Mouse (Mus musculus) G1E-ER4 (cell line): ENCODE data around the gene Nck2. TPM values are rescaled to one million over a fixed set of nuclear protein-coding genes. Genes with fewer than 3 reads are reported as not detected.

Experiments used
- GATA1 ChIP-seq: IDR thresholded peaks from one replicate; pipeline ENCODE4 v1.8.0; 2012; ENCODE audit warnings: low read length, inconsistent platforms
- polyA plus RNA-seq: library from polyadenylated mRNA; stranded (reverse); fragments of >175 nt; gene quantifications from 2 replicates; pipeline ENCODE4 v1.2.3, GENCODE M21; 2012

Nck2 gene
- polyA plus RNA-seq, 1 experiment: 55.2 TPM

GRCm38 (mm10) chr1:43530295-43531020, 86.1 kb downstream of the Nck2 start:
- TF ChIP-seq GATA1: no peak

GRCm38 (mm10) chr1:43531307-43531706, 86.9 kb downstream of the Nck2 start:
- TF ChIP-seq GATA1: no peak

- TF ChIP-seq GATA1: no peak
Measured at GRCm38 (mm10) chr1:43532279-43532678, 87.9 kb downstream of the Nck2 start.

- TF ChIP-seq GATA1: peak; percentile 67
Measured at GRCm38 (mm10) chr1:43534060-43534760, 89.8 kb downstream of the Nck2 start.

GRCm38 (mm10) chr1:43535519-43536000, 91.2 kb downstream of the Nck2 start:
- TF ChIP-seq GATA1: peak; percentile 95

- peak; percentile 26 for TF ChIP-seq GATA1
Measured at GRCm38 (mm10) chr1:43536266-43536665, 91.9 kb downstream of the Nck2 start.

- TF ChIP-seq GATA1: no peak
Measured at GRCm38 (mm10) chr1:43537021-43537420, 92.6 kb downstream of the Nck2 start.

GRCm38 (mm10) chr1:43537496-43537895, 93.1 kb downstream of the Nck2 start:
- TF ChIP-seq GATA1: no peak

GRCm38 (mm10) chr1:43538716-43539115, 94.3 kb downstream of the Nck2 start:
- no peak for TF ChIP-seq GATA1

DNA sequence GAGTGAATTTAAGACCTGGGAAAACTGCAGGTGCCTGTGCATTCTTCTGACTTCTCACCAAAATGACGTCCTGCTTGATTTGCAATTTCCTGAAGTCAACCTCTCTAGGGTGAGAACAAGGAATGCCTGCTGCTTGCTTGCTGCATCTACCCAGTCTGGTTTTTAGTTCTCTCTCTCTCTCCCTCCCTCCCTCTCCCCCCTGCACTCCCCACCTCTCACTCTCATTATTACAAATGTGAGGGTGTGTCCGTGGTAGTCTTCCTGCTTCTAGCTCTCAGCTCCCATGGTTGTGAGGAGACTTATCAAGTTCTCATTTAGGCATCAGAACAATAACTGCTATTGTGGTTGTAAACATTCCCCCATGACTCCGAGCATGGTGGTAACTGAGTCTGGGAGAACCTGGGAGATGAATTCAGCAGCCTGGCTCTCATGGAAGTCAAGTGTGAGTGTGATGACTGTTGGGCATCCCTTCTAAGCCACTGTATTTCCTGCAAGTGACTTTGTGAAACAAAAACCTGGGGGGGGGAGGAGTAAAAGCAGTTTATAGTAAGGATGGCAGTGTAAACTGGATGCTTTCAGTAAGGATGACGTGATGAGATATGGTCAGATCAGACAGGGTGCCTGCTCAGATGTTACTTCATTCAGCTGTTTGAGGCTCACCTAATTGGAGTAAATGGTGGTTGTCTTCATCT, 95.5 kb downstream of the Nck2 start:
- no peak for TF ChIP-seq GATA1

DNA sequence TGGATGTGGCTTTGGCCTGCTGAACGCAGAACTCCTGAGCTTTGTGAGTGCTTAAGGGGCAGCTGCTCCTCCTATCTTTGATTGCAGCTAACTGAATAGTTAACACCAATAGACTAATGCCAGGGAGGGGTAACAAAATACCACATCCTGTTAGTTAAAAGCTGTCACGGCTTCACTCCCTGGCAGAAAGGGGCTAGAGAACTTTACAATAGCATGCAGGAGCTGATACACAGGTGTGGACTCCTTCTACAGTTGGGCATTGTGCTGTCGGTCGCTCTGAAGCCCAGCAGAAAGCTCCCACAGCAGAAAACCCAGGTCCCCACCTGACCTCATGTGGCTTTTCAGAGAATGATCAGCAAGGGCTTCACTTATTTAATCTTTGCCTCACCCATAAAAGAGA, 98.0 kb downstream of the Nck2 start:
- no peak for TF ChIP-seq GATA1

DNA sequence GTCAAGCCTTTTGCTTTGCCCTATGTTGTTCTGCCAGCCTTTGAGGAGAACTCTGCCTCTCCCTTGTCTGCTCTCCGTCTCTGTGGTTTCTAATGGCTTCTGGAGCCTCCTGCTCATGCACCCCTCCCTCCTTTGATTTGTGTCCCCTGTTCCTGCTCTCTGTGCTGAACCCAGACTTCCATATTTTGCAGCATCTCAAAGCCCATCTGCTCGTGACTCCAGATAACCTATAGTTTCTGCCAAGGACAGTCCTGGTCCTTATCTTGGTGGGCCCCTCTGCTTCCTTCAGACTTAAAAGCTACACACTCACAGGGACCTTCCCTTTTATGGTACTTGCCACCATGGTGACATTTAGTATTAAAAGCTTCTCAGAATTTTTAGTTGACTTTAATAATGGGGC, 103.3 kb downstream of the Nck2 start:
- peak; percentile 97 for TF ChIP-seq GATA1

- no peak for TF ChIP-seq GATA1
Measured at GRCm38 (mm10) chr1:43548749-43549148, 104.4 kb downstream of the Nck2 start.

DNA sequence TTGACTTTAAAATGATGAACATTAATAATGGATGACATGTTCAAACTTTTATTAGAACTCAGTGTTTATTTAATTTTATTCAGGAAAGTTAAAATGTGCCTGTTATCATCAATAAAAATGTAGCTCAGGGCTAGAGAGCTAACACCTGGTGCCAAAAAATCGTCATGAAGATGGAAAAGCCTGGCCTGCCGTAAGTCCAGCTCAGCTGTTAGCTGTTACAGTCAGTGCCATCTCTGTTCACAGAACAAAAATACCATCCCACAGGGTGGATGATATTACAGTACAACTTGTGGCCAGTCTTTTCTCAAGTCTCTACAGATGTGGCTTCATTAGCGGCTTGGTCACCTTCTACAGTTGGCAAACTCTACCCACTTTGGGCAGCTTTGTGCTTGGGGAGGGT, 106.1 kb downstream of the Nck2 start:
- TF ChIP-seq GATA1: no peak

- TF ChIP-seq GATA1: no peak
Measured at GRCm38 (mm10) chr1:43555222-43555974, 111.0 kb downstream of the Nck2 start.
